Mouse (Mus musculus) thymus, adult 2 months (tissue): ENCODE results near the gene 3100002H09Rik. TPM values are rescaled to one million over a fixed set of nuclear protein-coding genes. Genes with fewer than 3 reads are reported as not detected.

Source experiments
- DNase-seq: peaks from one replicate; pipeline ENCODE4 v3.0.0; 2021
- H3K27ac ChIP-seq: fragments of 200-500 bp; 2 replicates; pipeline ENCODE4 v1.5.1; 2012; ENCODE audit warnings: low read length, control low read depth; ENCODE audit not compliant: control insufficient read depth, insufficient read depth
- H3K27me3 ChIP-seq: fragments of 200-500 bp; 2 replicates; pipeline ENCODE4 v1.6.1; 2012; ENCODE audit warnings: mild to moderate bottlenecking, low read length, moderate library complexity, mixed read lengths; ENCODE audit not compliant: control insufficient read depth, insufficient read depth
- H3K36me3 ChIP-seq: fragments of 200-500 bp; 2 replicates; pipeline ENCODE4 v1.6.1; 2012; ENCODE audit warnings: mild to moderate bottlenecking, low read length, moderate library complexity; ENCODE audit not compliant: control insufficient read depth, insufficient read depth
- H3K4me1 ChIP-seq: fragments of 200-500 bp; replicated peaks from 2 replicates; pipeline ENCODE4 v1.6.1; 2012; ENCODE audit warnings: low read length; ENCODE audit not compliant: control insufficient read depth, insufficient read depth
- H3K4me3 ChIP-seq: fragments of 200-500 bp; 2 replicates; pipeline ENCODE4 v1.5.1; 2012; ENCODE audit warnings: mild to moderate bottlenecking, low read length, control low read depth, moderate library complexity; ENCODE audit not compliant: control insufficient read depth, insufficient read depth
- CTCF ChIP-seq: fragments of 200-500 bp; IDR thresholded peaks from 2 replicates; pipeline ENCODE4 v1.5.1; 2012; ENCODE audit warnings: mild to moderate bottlenecking, control low read depth, low read length, moderate library complexity, borderline replicate concordance; ENCODE audit not compliant: control insufficient read depth, poor library complexity, insufficient read depth; ENCODE audit errors: extremely low read depth
- POLR2A ChIP-seq: fragments of 200-500 bp; IDR thresholded peaks from 2 replicates; pipeline ENCODE4 v1.6.1; 2012; ENCODE audit warnings: mild to moderate bottlenecking, low read length, control low read depth, moderate library complexity; ENCODE audit not compliant: control insufficient read depth, poor library complexity, insufficient read depth; ENCODE audit errors: extremely low read depth
- WGBS: fragments of 180-500 bp; shearing (Covaris S2); methylation state at CpG from one replicate; pipeline ENCODE4 v1.1.7; 2018; 5-methylcytosine and 5-hydroxymethylcytosine counted together
- polyA plus RNA-seq: library from polyadenylated mRNA; depleted of rRNA; stranded (reverse); fragments of >200 nt; gene quantifications from 2 replicates; pipeline ENCODE4 v1.2.3, GENCODE M21; 2012

3100002H09Rik gene
- polyA plus RNA-seq, 1 experiment = not detected

DNA sequence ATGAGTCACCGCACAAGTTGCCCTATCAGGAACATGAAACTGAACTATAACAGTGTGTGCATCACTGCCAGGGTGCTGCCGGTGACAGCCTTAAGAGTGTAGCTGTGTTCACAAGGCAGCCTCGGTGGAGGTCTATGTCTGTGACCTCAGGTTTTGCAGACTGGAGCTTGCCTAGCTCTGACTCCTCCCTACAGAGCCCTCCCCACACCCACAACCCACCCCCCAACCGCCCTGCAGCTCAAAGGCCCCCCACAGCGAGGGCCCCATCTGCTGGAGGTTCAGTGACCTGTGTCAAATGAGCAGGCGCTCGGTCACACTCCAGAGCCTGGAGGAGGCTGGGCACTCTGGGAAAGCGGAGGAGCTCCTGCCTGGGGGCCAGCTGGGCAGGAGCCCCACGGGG lies 42.3 kb upstream of the 3100002H09Rik start:
- no peak overlapping the region for H3K4me3 ChIP-seq
- TF ChIP-seq CTCF (no peak), POLR2A (no peak)
- H3K27me3 ChIP-seq = peaks cover 20% of the 10 kb centered on the region; the same call in 1 of the 2 replicates

DNA sequence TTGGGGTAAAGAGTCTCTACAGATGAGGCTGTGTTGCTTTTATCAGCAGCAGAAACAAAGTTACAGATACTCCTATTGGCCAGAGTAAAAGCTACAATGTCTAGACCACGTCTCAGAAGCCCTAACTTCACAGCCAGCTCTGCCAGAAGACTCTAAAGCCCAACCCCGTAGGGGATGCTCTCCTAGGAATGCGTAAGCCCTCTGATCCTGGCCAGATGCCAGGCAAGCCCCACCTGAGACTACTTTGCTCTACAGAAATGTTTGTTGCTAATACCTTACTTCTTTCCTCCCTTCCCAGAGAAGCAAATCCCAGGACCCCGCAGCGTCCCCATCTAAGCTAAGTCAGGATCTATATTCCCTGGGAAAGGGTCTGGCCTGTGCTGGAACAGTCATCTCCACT lies 37.3 kb upstream of the 3100002H09Rik start:
- Histone ChIP-seq H3K27me3 (no peaks in the 10 kb centered on the region), H3K4me1 (0 out of 2 replicates have a peak, but pooled peaks cover 3% of the 10 kb centered on the region)

More for the DNA sequence above, 42.3 kb upstream of the 3100002H09Rik start:
- H3K4me1 ChIP-seq = peaks cover 4% of the 10 kb centered on the region
- H3K27ac ChIP-seq = no peak overlapping the region
- H3K36me3 ChIP-seq = no peaks in the 10 kb centered on the region
- DNase-seq = no peak
- WGBS = 23% methylated on average over 9 of the region's 9 CpGs

DNA sequence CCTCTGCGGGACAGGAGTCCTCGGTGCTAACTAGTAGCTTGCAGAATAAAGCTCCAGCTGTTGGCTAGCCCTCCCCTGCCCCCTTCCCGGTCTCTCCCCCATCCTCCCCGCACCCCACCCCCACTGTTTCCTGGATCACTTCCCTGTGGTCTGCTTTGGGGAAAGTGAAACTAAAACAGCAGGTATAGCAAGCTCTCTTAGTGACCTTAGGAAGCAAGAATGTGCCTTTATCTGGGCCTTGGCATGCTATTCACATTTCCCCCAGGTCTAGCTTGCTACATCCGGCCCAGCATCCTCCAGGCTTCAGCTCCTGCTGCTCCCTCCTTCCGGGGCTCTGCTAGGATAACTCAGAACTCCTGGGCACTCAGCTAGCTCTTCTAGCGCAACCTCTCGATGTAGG lies 36.0 kb upstream of the 3100002H09Rik start:
- Histone ChIP-seq H3K27me3 (no peaks in the 10 kb centered on the region), H3K36me3 (no peaks in the 10 kb centered on the region), H3K4me1 (0 out of 2 replicates have a peak, but pooled peaks cover 3% of the 10 kb centered on the region), H3K4me3 (no peak overlapping the region), H3K27ac (no peak overlapping the region)
- DNase-seq = no peak
- TF ChIP-seq CTCF (no peak), POLR2A (no peak)
- 13% methylated on average over 8 of the region's 8 CpGs for WGBS

More for the DNA sequence above, 37.3 kb upstream of the 3100002H09Rik start:
- WGBS = 80% methylated on average over 5 of the region's 5 CpGs
- Histone ChIP-seq H3K4me3 (no peak overlapping the region), H3K36me3 (no peaks in the 10 kb centered on the region), H3K27ac (no peak overlapping the region)
- TF ChIP-seq CTCF (no peak), POLR2A (no peak)
- no peak for DNase-seq

DNA sequence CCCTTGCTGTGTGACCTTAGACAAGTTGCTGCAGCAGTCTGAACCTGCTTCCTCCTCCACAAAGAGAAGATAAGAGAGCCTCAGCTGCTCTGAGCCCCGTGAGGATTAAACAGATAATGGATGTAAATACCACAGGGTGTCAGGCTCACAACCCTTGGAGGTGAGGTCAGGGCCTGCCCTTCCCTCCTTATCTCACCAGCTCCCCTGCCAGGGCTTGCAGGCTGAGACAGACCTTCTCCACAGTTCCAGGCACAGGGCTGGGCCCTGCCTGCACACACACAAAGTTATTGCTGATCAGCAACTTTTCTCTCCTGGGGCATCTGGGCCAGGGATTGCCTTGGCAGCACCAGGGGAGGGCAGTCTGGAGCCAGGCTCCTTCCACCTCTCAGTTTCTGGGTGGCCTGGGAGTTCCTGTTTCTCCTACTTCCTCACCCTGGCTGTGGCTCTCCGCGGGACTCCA lies 34.4 kb upstream of the 3100002H09Rik start:
- 18% methylated on average over 3 of the region's 3 CpGs for WGBS
- Histone ChIP-seq H3K27me3 (no peaks in the 10 kb centered on the region), H3K36me3 (no peaks in the 10 kb centered on the region), H3K4me1 (0 out of 2 replicates have a peak, but pooled peaks cover 3% of the 10 kb centered on the region), H3K4me3 (no peak overlapping the region), H3K27ac (no peak overlapping the region)
- no peak for DNase-seq
- TF ChIP-seq POLR2A (no peak), CTCF (no peak)

DNA sequence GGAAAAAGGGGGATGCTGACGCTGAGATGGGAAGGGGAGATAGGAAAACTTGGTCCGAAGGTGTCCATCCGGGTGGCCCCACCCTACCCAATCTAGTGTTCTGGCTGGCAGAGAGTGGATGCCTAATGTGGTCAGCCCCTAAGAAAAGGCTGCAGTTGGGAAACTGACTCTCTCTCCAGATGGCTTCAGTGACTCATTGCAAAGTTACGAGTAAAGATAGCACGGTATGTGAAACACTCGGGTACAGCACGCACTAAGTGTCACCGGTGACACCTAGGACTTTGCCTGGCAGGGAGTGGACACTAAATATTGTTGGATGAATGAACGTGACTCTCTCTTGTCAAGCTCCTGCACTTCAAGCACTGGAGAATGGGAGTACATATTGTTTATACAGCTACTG lies 33.3 kb upstream of the 3100002H09Rik start:
- no peak for DNase-seq
- H3K4me3 ChIP-seq = no peak overlapping the region
- no peak for TF ChIP-seq POLR2A
- no peak for TF ChIP-seq CTCF

DNA sequence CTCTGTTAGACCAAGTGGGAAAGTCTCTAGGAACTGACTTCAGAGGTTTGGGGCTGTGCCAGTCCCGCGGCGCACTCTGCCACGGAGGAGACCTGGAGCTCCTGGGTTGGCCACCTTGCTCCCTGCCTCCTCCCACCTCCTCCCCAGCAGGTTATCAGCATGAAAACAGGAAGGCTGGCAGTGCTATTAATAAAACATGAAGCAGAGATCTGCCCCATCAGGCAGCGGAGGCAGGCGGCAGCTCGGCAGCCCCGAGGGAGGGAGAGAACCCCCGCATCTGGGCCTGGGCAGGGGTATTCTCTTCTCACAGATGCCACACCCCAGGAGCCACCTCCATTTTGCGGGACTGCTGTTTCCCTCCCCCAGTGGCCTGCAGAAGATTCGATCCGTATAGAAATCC lies 29.1 kb upstream of the 3100002H09Rik start:
- no peak for DNase-seq
- no peaks in the 10 kb centered on the region for H3K27me3 ChIP-seq
- H3K27ac ChIP-seq = no peak overlapping the region
- H3K4me1 ChIP-seq = no peaks in the 10 kb centered on the region
- no peak overlapping the region for H3K4me3 ChIP-seq
- no peak for TF ChIP-seq CTCF
- no peak for TF ChIP-seq POLR2A
- H3K36me3 ChIP-seq = no peaks in the 10 kb centered on the region
- WGBS = 8% methylated on average over 12 of the region's 12 CpGs

More for the DNA sequence above, 33.3 kb upstream of the 3100002H09Rik start:
- Histone ChIP-seq H3K36me3 (no peaks in the 10 kb centered on the region), H3K4me1 (0 out of 2 replicates have a peak, but pooled peaks cover 3% of the 10 kb centered on the region), H3K27ac (no peak overlapping the region), H3K27me3 (no peaks in the 10 kb centered on the region)
- WGBS = 96% methylated on average over 9 of the region's 9 CpGs

DNA sequence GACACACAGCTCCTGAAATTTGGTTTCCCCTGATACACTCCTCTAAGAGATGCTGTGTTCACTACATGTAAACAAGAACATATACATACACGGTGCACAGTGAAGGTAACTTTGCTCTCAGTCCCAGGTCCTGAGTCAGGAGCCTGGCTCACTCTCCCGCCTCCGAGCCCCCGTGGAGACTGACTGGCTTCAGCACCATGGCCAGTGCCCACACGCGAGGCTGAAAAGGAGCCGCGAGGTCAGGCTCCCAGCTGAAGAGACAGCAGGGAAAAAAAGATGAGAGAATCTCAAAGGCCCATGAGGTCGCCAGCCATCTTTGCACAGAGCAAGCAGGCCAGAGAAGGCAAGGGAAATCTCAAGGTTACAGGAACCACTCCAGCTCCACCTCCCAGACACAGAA lies 22.7 kb upstream of the 3100002H09Rik start:
- Histone ChIP-seq H3K36me3 (no peaks in the 10 kb centered on the region), H3K27ac (no peak overlapping the region), H3K4me3 (no peak overlapping the region), H3K4me1 (no peaks in the 10 kb centered on the region), H3K27me3 (no peaks in the 10 kb centered on the region)
- 7% methylated on average over 9 of the region's 9 CpGs for WGBS
- peak; percentile 5 for DNase-seq
- TF ChIP-seq POLR2A = no peak
- no peak for TF ChIP-seq CTCF
